Mouse (Mus musculus) hindbrain, embryonic 13.5 days (tissue): Measurements from ENCODE around the gene Ccndbp1. TPM values are rescaled to one million over a fixed set of nuclear protein-coding genes. Genes with fewer than 3 reads are reported as not detected.
"Not testable (repeated sequence)": the region's sequence is repeated elsewhere in the genome, so short reads cannot be mapped to it uniquely, and the experiment has no call there.

Source experiments
- ATAC-seq: fragments of 200-750 bp; cut with Nextera tagmentation; 2 replicates; pipeline ENCODE4 v1.8.0; 2017; ENCODE audit warnings: moderate TSS enrichment; ENCODE audit not compliant: low FRiP score
- H3K27ac ChIP-seq: fragments of 300-500 bp; sonication (generic); 2 replicates; pipeline ENCODE4 v1.5.1; 2015; ENCODE audit warnings: inconsistent platforms, mild to moderate bottlenecking, moderate library complexity
- H3K27me3 ChIP-seq: fragments of 300-500 bp; sonication (generic); 2 replicates; pipeline ENCODE4 v1.6.1; 2015; ENCODE audit warnings: mild to moderate bottlenecking, inconsistent platforms
- H3K36me3 ChIP-seq: fragments of 300-500 bp; sonication (generic); 2 replicates; pipeline ENCODE4 v1.6.1; 2015; ENCODE audit warnings: mild to moderate bottlenecking, inconsistent platforms
- H3K4me1 ChIP-seq: fragments of 300-500 bp; sonication (generic); replicated peaks from 2 replicates; pipeline ENCODE4 v1.6.1; 2015; ENCODE audit warnings: inconsistent platforms
- H3K4me2 ChIP-seq: fragments of 300-500 bp; sonication (generic); 2 replicates; pipeline ENCODE4 v1.6.1; 2015; ENCODE audit warnings: inconsistent platforms, mild to moderate bottlenecking, moderate library complexity
- H3K4me3 ChIP-seq: fragments of 300-500 bp; sonication (generic); 2 replicates; pipeline ENCODE4 v1.5.1; 2015; ENCODE audit warnings: mild to moderate bottlenecking, inconsistent platforms
- H3K9ac ChIP-seq: fragments of 300-500 bp; sonication (generic); 2 replicates; pipeline ENCODE4 v1.6.1; 2015; ENCODE audit warnings: mild to moderate bottlenecking, inconsistent platforms
- H3K9me3 ChIP-seq: fragments of 300-500 bp; sonication (generic); 2 replicates; pipeline ENCODE4 v1.6.1; 2016; ENCODE audit warnings: inconsistent platforms
- WGBS: fragments of 180-500 bp; shearing (Covaris S2); methylation state at CpG from one replicate; pipeline ENCODE4 v1.1.7; 2015; 5-methylcytosine and 5-hydroxymethylcytosine counted together
- polyA plus RNA-seq: library from polyadenylated mRNA; unstranded; fragments of >200 nt; fragmentation: Nextera tagmentation; extraction: Ambion mirVana; gene quantifications from 2 replicates; pipeline ENCODE4 v1.2.1, GENCODE M21; 2015

Ccndbp1 gene
- 78.0 and 85.0 TPM in 2 replicates for polyA plus RNA-seq

DNA sequence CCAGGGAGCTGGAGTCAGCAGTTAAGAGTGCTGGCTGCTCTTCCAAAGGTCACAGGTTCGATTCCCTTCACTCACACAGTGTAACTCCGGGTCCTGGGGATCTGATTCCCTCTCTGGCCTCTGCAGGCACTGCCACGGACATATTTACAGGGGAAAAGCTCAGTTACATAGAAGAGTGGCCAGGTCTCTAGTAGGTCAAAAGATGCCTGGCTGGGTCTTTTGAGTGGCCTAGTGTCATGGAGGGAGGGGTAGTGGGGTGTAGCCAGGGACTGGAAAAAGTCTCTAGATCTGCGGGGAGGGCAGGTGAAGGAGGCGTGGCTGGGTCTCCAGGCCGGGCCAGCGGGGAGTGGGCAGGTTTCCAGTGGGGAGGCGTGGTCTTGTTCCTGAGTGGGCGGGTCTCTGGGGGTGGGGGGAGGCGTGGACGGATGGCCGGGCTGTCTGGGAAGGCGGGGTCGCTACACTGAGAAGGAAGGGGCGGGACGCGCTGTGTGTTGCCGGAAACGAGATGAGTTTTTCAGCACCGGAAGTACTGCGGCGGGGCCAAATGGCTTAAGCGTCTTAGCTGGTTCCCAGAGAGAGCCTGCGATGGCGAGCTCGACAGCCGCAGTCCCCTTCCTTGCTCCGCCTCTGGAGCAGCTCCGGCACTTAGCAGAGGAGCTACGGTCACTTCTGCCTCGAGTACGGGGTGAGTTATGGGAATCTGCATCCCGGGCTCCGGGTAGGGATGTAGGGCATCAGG is at the start of gene Ccndbp1:
Gene Ccndbp1 (plus strand): TSS at position 479 of the 739 bp plus-strand sequence.
- 2% methylated on average over 33 of the region's 34 CpGs for WGBS
- Histone ChIP-seq H3K4me1 (peaks cover 12% of the 10 kb centered on the region), H3K27ac (peak within 1 kb of the TSS; percentile 71), H3K9me3 (no peaks in the 10 kb centered on the region), H3K36me3 (peaks cover 27% of the 10 kb centered on the region), H3K4me2 (peak within 1 kb of the TSS; percentile 75), H3K27me3 (no peaks in the 10 kb centered on the region), H3K9ac (peak within 1 kb of the TSS; percentile 83), H3K4me3 (peak within 1 kb of the TSS; percentile 79)
- peak; percentile 96 for ATAC-seq

- no peaks in the 10 kb centered on the region for H3K27me3 ChIP-seq
- H3K4me3 ChIP-seq = no peak overlapping the region
- WGBS = 98% methylated on average over 2 of the region's 2 CpGs
- H3K36me3 ChIP-seq = peaks cover 30% of the 10 kb centered on the region
- H3K27ac ChIP-seq = no peak overlapping the region
- H3K4me1 ChIP-seq = no peaks in the 10 kb centered on the region
- H3K4me2 ChIP-seq = no peak overlapping the region
- ATAC-seq = no peak
- H3K9ac ChIP-seq = no peak overlapping the region
- H3K9me3 ChIP-seq = no peaks in the 10 kb centered on the region
Observed at GRCm38 (mm10) chr2:120959363-120959762, 48.8 kb upstream of the Ccndbp1 start.

GRCm38 (mm10) chr2:120959827-120960226 is 48.4 kb upstream of the Ccndbp1 start:
- 96% methylated on average over 5 of the region's 5 CpGs for WGBS

DNA sequence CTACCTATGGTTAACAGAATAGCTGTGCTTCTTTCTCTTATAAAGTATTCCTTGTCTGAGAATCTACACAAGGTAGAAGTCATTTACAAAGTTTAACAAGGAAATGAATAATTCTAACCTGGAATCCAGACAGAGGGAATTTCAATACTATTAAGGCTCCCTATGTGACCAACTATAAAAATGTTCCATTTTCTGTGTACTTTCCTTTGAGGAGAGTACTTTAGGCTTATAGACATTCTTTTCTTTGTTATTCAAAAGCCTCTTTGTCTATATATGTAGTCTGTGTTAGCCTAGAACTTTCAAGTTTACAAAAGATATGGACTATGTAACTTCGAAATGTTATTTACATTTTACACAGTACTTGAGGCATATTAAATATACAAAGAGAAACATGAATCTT is 47.9 kb upstream of the Ccndbp1 start:
- Histone ChIP-seq H3K9ac (no peak overlapping the region), H3K4me2 (no peak overlapping the region), H3K36me3 (peaks cover 22% of the 10 kb centered on the region), H3K27ac (no peak overlapping the region), H3K4me1 (no peaks in the 10 kb centered on the region), H3K27me3 (no peaks in the 10 kb centered on the region), H3K4me3 (no peak overlapping the region), H3K9me3 (no peaks in the 10 kb centered on the region)
- 87% methylated on average over 1 of the region's 1 CpGs for WGBS
- no peak for ATAC-seq

More at GRCm38 (mm10) chr2:120959827-120960226, 48.4 kb upstream of the Ccndbp1 start:
- Histone ChIP-seq H3K9me3 (no peaks in the 10 kb centered on the region), H3K36me3 (peaks cover 25% of the 10 kb centered on the region), H3K27ac (no peak overlapping the region), H3K9ac (no peak overlapping the region), H3K4me3 (no peak overlapping the region), H3K4me1 (no peaks in the 10 kb centered on the region), H3K27me3 (no peaks in the 10 kb centered on the region), H3K4me2 (no peak overlapping the region)
- ATAC-seq = no peak

- Histone ChIP-seq H3K27me3 (no peaks in the 10 kb centered on the region), H3K4me3 (no peak overlapping the region), H3K36me3 (peaks cover 18% of the 10 kb centered on the region), H3K4me2 (no peak overlapping the region), H3K9ac (no peak overlapping the region), H3K9me3 (no peaks in the 10 kb centered on the region), H3K27ac (no peak overlapping the region), H3K4me1 (peaks cover 7% of the 10 kb centered on the region)
- 95% methylated on average over 7 of the region's 7 CpGs for WGBS
- ATAC-seq = no peak
Observed at GRCm38 (mm10) chr2:120963110-120963509, 45.1 kb upstream of the Ccndbp1 start.

- H3K4me3 ChIP-seq = no peak overlapping the region
- H3K36me3 ChIP-seq = peaks cover 6% of the 10 kb centered on the region
- H3K4me1 ChIP-seq = peaks cover 22% of the 10 kb centered on the region
- no peak overlapping the region for H3K27ac ChIP-seq
- no peak for ATAC-seq
- no peaks in the 10 kb centered on the region for H3K9me3 ChIP-seq
- H3K4me2 ChIP-seq = no peak overlapping the region
- WGBS = 94% methylated on average over 3 of the region's 3 CpGs
- H3K27me3 ChIP-seq = no peaks in the 10 kb centered on the region
- H3K9ac ChIP-seq = no peak overlapping the region
Observed at GRCm38 (mm10) chr2:120965486-120965885, 42.7 kb upstream of the Ccndbp1 start.

GRCm38 (mm10) chr2:120970045-120970539 is 38.1 kb upstream of the Ccndbp1 start:
- Histone ChIP-seq H3K27me3 (0 out of 2 replicates have a peak, but pooled peaks cover 3% of the 10 kb centered on the region), H3K9ac (peak overlapping the region; percentile 85), H3K36me3 (no peaks in the 10 kb centered on the region; the same call in 1 of the 2 replicates), H3K4me1 (peaks cover 34% of the 10 kb centered on the region), H3K4me2 (peak overlapping the region; percentile 77), H3K27ac (peak overlapping the region; percentile 90), H3K9me3 (no peaks in the 10 kb centered on the region), H3K4me3 (peak overlapping the region; percentile 79)
- under 1% methylated on average over 21 of the region's 23 CpGs for WGBS
- peak; percentile 54 for ATAC-seq

DNA sequence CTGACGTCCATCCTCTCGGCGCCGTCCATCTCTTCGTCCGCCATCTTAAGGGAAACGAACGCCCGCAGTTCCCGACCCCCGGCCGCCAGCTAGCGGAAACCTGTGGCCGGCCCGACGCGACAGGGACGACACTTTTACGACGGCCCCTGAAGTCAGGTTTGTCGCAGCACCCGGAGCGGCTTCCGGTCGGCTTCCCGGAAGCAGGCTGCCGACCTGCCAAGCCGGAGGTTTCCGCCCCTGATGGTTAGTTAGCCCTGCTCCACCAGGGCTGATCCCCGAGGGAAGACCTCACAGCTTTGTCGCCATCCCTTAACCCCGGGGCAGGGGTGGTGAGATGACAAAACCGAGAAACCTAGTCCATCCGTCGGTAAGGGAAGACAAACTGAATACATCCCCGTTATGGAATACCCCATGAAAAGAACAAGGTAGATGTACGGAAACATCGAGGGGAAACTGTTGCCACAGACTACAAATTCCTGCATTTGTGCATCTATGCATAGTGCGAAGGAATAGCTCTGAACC is 37.6 kb upstream of the Ccndbp1 start, which contains the start of gene Ubr1:
Gene Ubr1 (minus strand): TSS at position 157 of the 522 bp plus-strand sequence.
- peaks cover 34% of the 10 kb centered on the region for H3K4me1 ChIP-seq
- no peaks in the 10 kb centered on the region; the same call in 1 of the 2 replicates for H3K36me3 ChIP-seq
- peak within 1 kb of the TSS; percentile 77 for H3K4me2 ChIP-seq
- no peaks in the 10 kb centered on the region for H3K9me3 ChIP-seq
- H3K9ac ChIP-seq = peak within 1 kb of the TSS; percentile 85
- peak within 1 kb of the TSS; percentile 90 for H3K27ac ChIP-seq
- H3K4me3 ChIP-seq = peak within 1 kb of the TSS; percentile 79
- 0 out of 2 replicates have a peak, but pooled peaks cover 3% of the 10 kb centered on the region for H3K27me3 ChIP-seq
- peak; percentile 93 for ATAC-seq
- WGBS = under 1% methylated on average over 39 of the region's 39 CpGs

GRCm38 (mm10) chr2:120971766-120972165 is 36.4 kb upstream of the Ccndbp1 start:
- H3K4me2 ChIP-seq = no peak overlapping the region
- no peak for ATAC-seq
- H3K4me3 ChIP-seq = no peak overlapping the region
- H3K9ac ChIP-seq = no peak overlapping the region
- 0 out of 2 replicates have a peak, but pooled peaks cover 3% of the 10 kb centered on the region for H3K27me3 ChIP-seq
- H3K36me3 ChIP-seq = no peaks in the 10 kb centered on the region; the same call in 1 of the 2 replicates
- H3K9me3 ChIP-seq = no peaks in the 10 kb centered on the region
- no peak overlapping the region for H3K27ac ChIP-seq
- WGBS = 88% methylated on average over 4 of the region's 4 CpGs
- peaks cover 34% of the 10 kb centered on the region for H3K4me1 ChIP-seq

GRCm38 (mm10) chr2:120972257-120972656 is 35.9 kb upstream of the Ccndbp1 start:
- not testable (repeated sequence) for H3K9me3 ChIP-seq, ATAC-seq, H3K4me3 ChIP-seq, H3K4me2 ChIP-seq, H3K27me3 ChIP-seq, H3K36me3 ChIP-seq, H3K27ac ChIP-seq, H3K9ac ChIP-seq
- WGBS = 97% methylated on average over 8 of the region's 8 CpGs
- peaks cover 33% of the 10 kb centered on the region for H3K4me1 ChIP-seq

DNA sequence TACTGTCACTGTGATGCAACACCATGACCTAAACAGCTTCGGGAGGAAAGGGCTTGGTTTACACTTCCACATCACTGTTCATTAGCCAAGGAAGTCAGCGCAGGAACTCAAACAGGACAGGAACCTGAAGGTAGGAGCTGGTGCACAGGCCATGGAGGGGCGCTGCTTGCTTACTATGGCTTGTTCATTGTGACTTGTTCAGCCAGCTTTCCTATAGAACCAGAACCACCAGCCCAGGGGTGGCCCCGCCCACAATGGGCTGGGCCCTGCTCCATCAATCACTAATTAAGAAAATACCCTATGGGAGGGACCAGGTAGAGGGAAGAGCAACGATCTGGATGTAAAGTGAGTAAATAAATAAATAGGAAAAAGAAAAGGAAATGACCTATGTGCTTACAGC is 35.2 kb upstream of the Ccndbp1 start:
- Histone ChIP-seq H3K4me2 (no peak overlapping the region), H3K27ac (no peak overlapping the region), H3K36me3 (no peaks in the 10 kb centered on the region), H3K27me3 (0 out of 2 replicates have a peak, but pooled peaks cover 3% of the 10 kb centered on the region), H3K9ac (no peak overlapping the region), H3K4me3 (no peak overlapping the region), H3K9me3 (no peaks in the 10 kb centered on the region), H3K4me1 (peaks cover 31% of the 10 kb centered on the region)
- ATAC-seq = no peak
- 20% methylated on average over 5 of the region's 5 CpGs for WGBS

DNA sequence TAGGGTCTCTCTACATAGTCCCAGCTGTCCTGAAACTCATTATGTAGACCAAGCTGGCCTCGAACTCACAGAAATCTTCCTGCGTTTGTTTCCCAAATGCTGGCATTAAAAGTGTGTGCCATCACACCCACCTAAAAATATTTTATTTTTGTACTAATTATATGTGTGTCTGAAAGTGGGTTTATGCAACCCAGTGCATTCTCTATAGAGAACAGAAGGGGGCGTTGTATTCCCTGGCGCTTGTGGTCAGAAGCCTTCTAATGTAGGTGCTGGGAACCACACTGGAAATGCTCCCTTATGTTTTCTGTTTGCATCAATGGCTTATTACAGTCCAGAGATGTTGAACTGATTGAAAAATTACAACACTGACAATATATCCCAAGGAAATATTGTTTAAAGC is 31.9 kb upstream of the Ccndbp1 start:
- Histone ChIP-seq H3K4me1 (peaks cover 15% of the 10 kb centered on the region), H3K4me2 (peak overlapping the region; percentile 86), H3K27ac (no peak overlapping the region), H3K4me3 (no peak overlapping the region), H3K9me3 (no peaks in the 10 kb centered on the region), H3K9ac (no peak overlapping the region), H3K36me3 (peaks cover 5% of the 10 kb centered on the region), H3K27me3 (0 out of 2 replicates have a peak, but pooled peaks cover 3% of the 10 kb centered on the region)
- no peak for ATAC-seq
- WGBS = 45% methylated on average over 4 of the region's 4 CpGs
